Mouse (Mus musculus) midbrain, embryonic 16.5 days (tissue): ENCODE measurements around the gene Dusp2. TPM values are rescaled to one million over a fixed set of nuclear protein-coding genes. Genes with fewer than 3 reads are reported as not detected.

ENCODE experiments used
- ATAC-seq: fragments of 200-750 bp; cut with Nextera tagmentation; 2 replicates; pipeline ENCODE4 v1.8.0; 2017; ENCODE audit warnings: moderate TSS enrichment
- H3K27ac ChIP-seq: fragments of 300-500 bp; sonication (generic); 2 replicates; pipeline ENCODE4 v1.5.1; 2014; ENCODE audit warnings: mild to moderate bottlenecking, low read length, mixed read lengths
- H3K27me3 ChIP-seq: fragments of 300-500 bp; sonication (generic); 2 replicates; pipeline ENCODE4 v1.6.1; 2014; ENCODE audit warnings: low read depth, low read length, mixed read lengths; ENCODE audit not compliant: control insufficient read depth, insufficient read depth
- H3K36me3 ChIP-seq: fragments of 300-500 bp; sonication (generic); 2 replicates; pipeline ENCODE4 v1.6.1; 2014; ENCODE audit warnings: mild to moderate bottlenecking, low read length, moderate library complexity, mixed read lengths; ENCODE audit not compliant: control insufficient read depth, insufficient read depth
- H3K4me1 ChIP-seq: fragments of 300-500 bp; sonication (generic); 2 replicates; pipeline ENCODE4 v1.6.1; 2014; ENCODE audit warnings: mild to moderate bottlenecking, low read length, mixed read lengths; ENCODE audit not compliant: control insufficient read depth, insufficient read depth
- H3K4me2 ChIP-seq: fragments of 300-500 bp; sonication (generic); 2 replicates; pipeline ENCODE4 v1.6.1; 2014; ENCODE audit warnings: mild to moderate bottlenecking, low read length, mixed read lengths
- H3K4me3 ChIP-seq: fragments of 300-500 bp; sonication (generic); 2 replicates; pipeline ENCODE4 v1.5.1; 2014; ENCODE audit warnings: low read depth, mild to moderate bottlenecking, low read length, moderate library complexity, mixed read lengths
- H3K9ac ChIP-seq: fragments of 300-500 bp; sonication (generic); 2 replicates; pipeline ENCODE4 v1.6.1; 2014; ENCODE audit warnings: low read depth, low read length, mixed read lengths
- H3K9me3 ChIP-seq: fragments of 300-500 bp; sonication (generic); replicated peaks from 2 replicates; pipeline ENCODE4 v1.6.1; 2014; ENCODE audit warnings: mild to moderate bottlenecking, low read length, mixed read lengths; ENCODE audit not compliant: control insufficient read depth, poor library complexity, severe bottlenecking
- WGBS: fragments of 180-500 bp; shearing (Covaris S2); extraction: QIAGEN DNeasy Blood & Tissue Kit; methylation state at CpG from one replicate; pipeline ENCODE4 v1.1.7; 2014; 5-methylcytosine and 5-hydroxymethylcytosine counted together
- polyA plus RNA-seq: library from polyadenylated mRNA; unstranded; fragments of >200 nt; fragmentation: Nextera tagmentation; extraction: Ambion mirVana; gene quantifications from 2 replicates; pipeline ENCODE4 v1.2.1, GENCODE M21; 2015

Dusp2 gene
- polyA plus RNA-seq, 1 experiment from 2014 or later = 15.6 TPM

- 76% methylated on average over 10 of the region's 10 CpGs for WGBS
- Histone ChIP-seq H3K4me1 (peaks cover 14% of the 10 kb centered on the region), H3K4me2 (no peak overlapping the region), H3K27ac (no peak overlapping the region), H3K36me3 (no peaks in the 10 kb centered on the region), H3K4me3 (no peak overlapping the region), H3K9ac (no peak overlapping the region), H3K27me3 (peaks cover 40% of the 10 kb centered on the region), H3K9me3 (no peaks in the 10 kb centered on the region)
- no peak for ATAC-seq
These were observed 31.3 kb downstream of the Dusp2 start for GRCm38 (mm10) chr2:127367126-127367820.

DNA sequence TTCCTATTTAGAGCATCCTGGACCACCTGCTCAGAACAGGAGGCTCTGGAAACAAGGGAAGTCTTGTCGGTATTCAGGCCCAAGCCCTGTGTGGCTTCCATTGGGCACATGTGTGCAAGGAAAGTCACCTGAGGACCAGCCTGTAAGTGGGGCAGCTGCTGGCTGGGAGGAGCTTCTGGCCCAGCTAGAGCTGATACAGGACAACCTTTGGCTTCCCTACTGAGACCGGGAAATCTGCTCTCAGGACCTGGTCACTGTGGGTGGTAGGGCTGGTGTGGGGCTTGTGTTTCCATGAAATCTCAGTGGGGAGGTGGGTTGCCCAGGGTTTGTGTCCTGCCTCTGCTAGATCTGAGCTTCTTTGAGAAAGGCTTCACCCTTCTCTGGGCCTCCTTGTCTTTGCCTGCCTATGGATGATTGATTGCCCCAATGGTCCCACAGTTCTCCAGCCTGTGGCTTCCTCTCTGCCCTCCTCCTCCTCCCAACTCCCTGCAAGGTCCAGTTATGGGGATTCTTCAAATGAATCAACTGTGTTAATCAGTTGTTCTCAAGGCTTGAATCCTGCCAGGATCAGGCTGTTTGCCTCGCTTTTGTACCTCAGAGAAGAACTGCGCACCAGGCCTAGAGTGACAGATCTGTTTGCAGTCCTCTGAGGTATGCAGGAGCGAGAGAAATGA lies 33.9 kb downstream of the Dusp2 start:
- peaks cover 17% of the 10 kb centered on the region for H3K27me3 ChIP-seq
- no peak overlapping the region for H3K27ac ChIP-seq
- H3K4me1 ChIP-seq = no peaks in the 10 kb centered on the region
- no peak overlapping the region for H3K4me3 ChIP-seq
- no peak for ATAC-seq
- no peaks in the 10 kb centered on the region for H3K9me3 ChIP-seq
- WGBS = 72% methylated on average over 5 of the region's 5 CpGs
- H3K4me2 ChIP-seq = no peak overlapping the region
- H3K36me3 ChIP-seq = no peaks in the 10 kb centered on the region
- no peak overlapping the region for H3K9ac ChIP-seq

- no peak for ATAC-seq
- Histone ChIP-seq H3K4me2 (no peak overlapping the region), H3K9ac (no peak overlapping the region), H3K4me3 (no peak overlapping the region), H3K4me1 (no peaks in the 10 kb centered on the region), H3K27me3 (peaks cover 7% of the 10 kb centered on the region; the same call in 1 of the 2 replicates), H3K36me3 (no peaks in the 10 kb centered on the region), H3K27ac (no peak overlapping the region), H3K9me3 (no peaks in the 10 kb centered on the region)
- WGBS = 52% methylated on average over 9 of the region's 9 CpGs
These were observed 34.9 kb downstream of the Dusp2 start for GRCm38 (mm10) chr2:127370561-127371483.

GRCm38 (mm10) chr2:127371484-127371861 lies 35.5 kb downstream of the Dusp2 start:
- no peak overlapping the region for H3K9ac ChIP-seq
- peaks cover 1% of the 10 kb centered on the region; the same call in 1 of the 2 replicates for H3K27me3 ChIP-seq
- no peaks in the 10 kb centered on the region for H3K4me1 ChIP-seq
- H3K9me3 ChIP-seq = no peaks in the 10 kb centered on the region
- WGBS = 89% methylated on average over 1 of the region's 1 CpGs
- no peak overlapping the region for H3K4me3 ChIP-seq
- no peak overlapping the region for H3K27ac ChIP-seq
- H3K4me2 ChIP-seq = no peak overlapping the region
- no peak for ATAC-seq
- no peaks in the 10 kb centered on the region for H3K36me3 ChIP-seq

DNA sequence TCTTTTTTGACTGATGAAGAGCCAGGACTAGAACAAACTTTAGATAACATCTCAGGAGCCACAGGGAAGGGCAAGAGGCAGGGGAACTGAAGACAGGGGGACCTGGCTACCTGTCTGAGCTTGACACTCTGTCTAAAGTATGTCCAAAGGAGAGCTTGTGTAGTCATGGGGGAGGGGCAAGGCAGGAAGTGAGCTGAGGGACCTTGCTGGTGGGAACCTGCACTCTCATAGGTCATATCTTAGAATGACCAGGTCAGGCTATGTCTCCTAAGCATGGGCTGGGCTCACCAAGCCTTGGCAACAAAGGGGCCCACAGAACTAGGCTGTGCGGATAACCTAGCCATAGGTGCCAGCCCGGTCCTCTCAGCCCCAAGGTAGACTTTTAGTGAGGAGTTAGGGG lies 36.1 kb downstream of the Dusp2 start:
- no peak for ATAC-seq
- H3K4me3 ChIP-seq = no peak overlapping the region
- no peak overlapping the region for H3K9ac ChIP-seq
- H3K9me3 ChIP-seq = no peaks in the 10 kb centered on the region
- H3K27me3 ChIP-seq = no peaks in the 10 kb centered on the region
- H3K27ac ChIP-seq = no peak overlapping the region
- H3K4me1 ChIP-seq = no peaks in the 10 kb centered on the region
- H3K4me2 ChIP-seq = no peak overlapping the region
- no peaks in the 10 kb centered on the region for H3K36me3 ChIP-seq
- 93% methylated on average over 2 of the region's 2 CpGs for WGBS

- no peak overlapping the region for H3K4me2 ChIP-seq
- no peaks in the 10 kb centered on the region for H3K27me3 ChIP-seq
- no peak for ATAC-seq
- WGBS = 88% methylated on average over 3 of the region's 3 CpGs
- H3K27ac ChIP-seq = no peak overlapping the region
- no peaks in the 10 kb centered on the region for H3K9me3 ChIP-seq
- H3K9ac ChIP-seq = no peak overlapping the region
- H3K4me1 ChIP-seq = 0 out of 2 replicates have a peak, but pooled peaks cover 2% of the 10 kb centered on the region
- H3K36me3 ChIP-seq = no peaks in the 10 kb centered on the region
- H3K4me3 ChIP-seq = no peak overlapping the region
These were observed 38.2 kb downstream of the Dusp2 start for GRCm38 (mm10) chr2:127374131-127374530.

- H3K36me3 ChIP-seq = no peaks in the 10 kb centered on the region
- no peaks in the 10 kb centered on the region for H3K9me3 ChIP-seq
- no peak overlapping the region for H3K9ac ChIP-seq
- ATAC-seq = no peak
- 0 out of 2 replicates have a peak, but pooled peaks cover 2% of the 10 kb centered on the region for H3K4me1 ChIP-seq
- no peaks in the 10 kb centered on the region for H3K27me3 ChIP-seq
- no peak overlapping the region for H3K27ac ChIP-seq
- no peak overlapping the region for H3K4me2 ChIP-seq
- 75% methylated on average over 3 of the region's 3 CpGs for WGBS
- H3K4me3 ChIP-seq = no peak overlapping the region
These were observed 39.1 kb downstream of the Dusp2 start for GRCm38 (mm10) chr2:127375087-127375486.

DNA sequence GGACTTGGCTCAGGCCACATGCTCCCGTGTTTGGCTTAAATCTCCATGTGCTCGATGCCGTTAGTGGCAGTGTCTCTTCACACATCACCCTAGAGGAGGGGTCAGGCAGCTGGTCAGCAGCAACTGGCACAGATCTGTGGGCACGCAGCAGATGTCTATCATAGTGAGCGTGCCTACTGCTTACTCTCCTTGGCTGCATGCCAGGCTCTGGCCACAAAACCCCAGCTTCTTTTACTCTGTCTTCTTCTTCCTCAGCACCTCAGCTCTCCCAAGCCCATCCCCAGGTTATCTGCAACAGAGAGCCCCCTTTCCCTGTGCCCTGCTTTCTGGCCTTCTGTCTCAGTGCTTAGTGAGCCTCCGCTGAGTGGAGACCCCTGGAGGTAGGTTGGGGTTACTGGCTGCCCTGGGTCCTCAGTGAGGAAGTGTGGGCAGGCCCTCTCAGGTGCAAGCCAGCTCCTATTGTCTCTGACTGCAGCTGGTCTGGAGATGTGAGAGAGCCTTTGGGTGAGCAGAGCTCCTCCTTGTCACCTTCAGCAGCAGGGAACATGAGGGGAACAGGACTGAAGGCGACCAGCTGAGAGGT lies 39.9 kb downstream of the Dusp2 start:
- 45% methylated on average over 7 of the region's 7 CpGs for WGBS
- no peak for ATAC-seq
- Histone ChIP-seq H3K36me3 (no peaks in the 10 kb centered on the region), H3K4me3 (no peak overlapping the region), H3K4me1 (0 out of 2 replicates have a peak, but pooled peaks cover 2% of the 10 kb centered on the region), H3K27ac (no peak overlapping the region), H3K9me3 (no peaks in the 10 kb centered on the region), H3K9ac (no peak overlapping the region), H3K4me2 (no peak overlapping the region), H3K27me3 (no peaks in the 10 kb centered on the region)
